Mouse (Mus musculus) neural tube, embryonic 14.5 days (tissue): ENCODE measurements at regions not wholly inside any gene's neighbourhood (a gene's known extent, or its start where the extent isn't known, plus 50 kb on each side); places are given as distances from the start of the nearest gene placed in this dataset.

ENCODE experiments used
- ATAC-seq: fragments of 200-750 bp; cut with Nextera tagmentation; 2 replicates; pipeline ENCODE4 v1.8.0; 2017; ENCODE audit warnings: low read depth, mild to moderate bottlenecking, moderate TSS enrichment, moderate library complexity
- H3K27ac ChIP-seq: fragments of 300-500 bp; sonication (generic); 2 replicates; pipeline ENCODE4 v1.5.1; 2014; ENCODE audit warnings: low read depth, mild to moderate bottlenecking, control low read depth, low read length, moderate library complexity, mixed read lengths
- H3K27me3 ChIP-seq: fragments of 300-500 bp; sonication (generic); 2 replicates; pipeline ENCODE4 v1.6.1; 2014; ENCODE audit warnings: low read length; ENCODE audit not compliant: control insufficient read depth, insufficient read depth
- H3K36me3 ChIP-seq: fragments of 300-500 bp; sonication (generic); 2 replicates; pipeline ENCODE4 v1.6.1; 2014; ENCODE audit warnings: low read length, mixed read lengths; ENCODE audit not compliant: control insufficient read depth, insufficient read depth
- H3K4me1 ChIP-seq: fragments of 300-500 bp; sonication (generic); 2 replicates; pipeline ENCODE4 v1.6.1; 2014; ENCODE audit warnings: low read length; ENCODE audit not compliant: control insufficient read depth, insufficient read depth
- H3K4me2 ChIP-seq: fragments of 300-500 bp; sonication (generic); 2 replicates; pipeline ENCODE4 v1.6.1; 2014; ENCODE audit warnings: mild to moderate bottlenecking, low read depth, low read length, control low read depth
- H3K4me3 ChIP-seq: fragments of 300-500 bp; sonication (generic); 2 replicates; pipeline ENCODE4 v1.5.1; 2014; ENCODE audit warnings: low read depth, low read length, control low read depth, mixed read lengths
- H3K9ac ChIP-seq: fragments of 300-500 bp; sonication (generic); replicated peaks from 2 replicates; pipeline ENCODE4 v1.6.1; 2014; ENCODE audit warnings: low read depth, mild to moderate bottlenecking, control low read depth, low read length, mixed read lengths
- H3K9me3 ChIP-seq: fragments of 300-500 bp; sonication (generic); 2 replicates; pipeline ENCODE4 v1.6.1; 2016; ENCODE audit warnings: low read length; ENCODE audit not compliant: control insufficient read depth
- WGBS: fragments of 180-500 bp; shearing (Covaris S2); extraction: QIAGEN DNeasy Blood & Tissue Kit; methylation state at CpG from one replicate; pipeline ENCODE4 v1.1.7; 2014; 5-methylcytosine and 5-hydroxymethylcytosine counted together

GRCm38 (mm10) chr3:16918374-16918773, 912.1 kb upstream of the Gm5150 start:
- H3K9ac ChIP-seq, result no peak overlapping the region
- peak overlapping the region; percentile 62 for H3K27ac ChIP-seq
- H3K9me3 ChIP-seq, result no peaks in the 10 kb centered on the region
- H3K4me1 ChIP-seq, result peaks cover 7% of the 10 kb centered on the region; the same call in 1 of the 2 replicates
- ATAC-seq, result peak; percentile 67
- H3K36me3 ChIP-seq, result no peaks in the 10 kb centered on the region
- 59% methylated on average over 2 of the region's 2 CpGs for WGBS
- no peak overlapping the region for H3K4me2 ChIP-seq
- no peak overlapping the region for H3K4me3 ChIP-seq
- no peaks in the 10 kb centered on the region for H3K27me3 ChIP-seq

- 74% methylated on average over 2 of the region's 2 CpGs for WGBS
Observed at GRCm38 (mm10) chr3:16916072-16916403, 909.8 kb upstream of the Gm5150 start.

GRCm38 (mm10) chr3:16915389-16916071, 909.3 kb upstream of the Gm5150 start:
- no peak for ATAC-seq
- Histone ChIP-seq H3K27ac (no peak overlapping the region), H3K9ac (no peak overlapping the region), H3K27me3 (no peaks in the 10 kb centered on the region), H3K4me3 (no peak overlapping the region), H3K9me3 (no peaks in the 10 kb centered on the region), H3K36me3 (no peaks in the 10 kb centered on the region), H3K4me2 (no peak overlapping the region), H3K4me1 (no peaks in the 10 kb centered on the region)
- WGBS, result 92% methylated on average over 2 of the region's 2 CpGs

More at GRCm38 (mm10) chr3:16916072-16916403, 909.8 kb upstream of the Gm5150 start:
- no peak overlapping the region for H3K4me2 ChIP-seq
- no peak overlapping the region for H3K27ac ChIP-seq
- no peaks in the 10 kb centered on the region for H3K9me3 ChIP-seq
- H3K9ac ChIP-seq, result no peak overlapping the region
- H3K4me1 ChIP-seq, result 0 out of 2 replicates have a peak, but pooled peaks cover under 1% of the 10 kb centered on the region
- no peak for ATAC-seq
- no peaks in the 10 kb centered on the region for H3K36me3 ChIP-seq
- no peak overlapping the region for H3K4me3 ChIP-seq
- H3K27me3 ChIP-seq, result no peaks in the 10 kb centered on the region

GRCm38 (mm10) chr3:16888132-16888531, 881.9 kb upstream of the Gm5150 start:
- H3K9ac ChIP-seq, result no peak overlapping the region
- 90% methylated on average over 1 of the region's 1 CpGs for WGBS
- H3K36me3 ChIP-seq, result no peaks in the 10 kb centered on the region
- H3K27ac ChIP-seq, result no peak overlapping the region
- no peak for ATAC-seq
- no peaks in the 10 kb centered on the region for H3K4me1 ChIP-seq
- H3K4me3 ChIP-seq, result no peak overlapping the region
- no peaks in the 10 kb centered on the region for H3K9me3 ChIP-seq
- no peak overlapping the region for H3K4me2 ChIP-seq
- H3K27me3 ChIP-seq, result no peaks in the 10 kb centered on the region

- WGBS, result 53% methylated on average over 2 of the region's 2 CpGs
- Histone ChIP-seq H3K27me3 (no peaks in the 10 kb centered on the region), H3K27ac (peak overlapping the region; percentile 57; the same call in 1 of the 2 replicates), H3K9ac (no peak overlapping the region), H3K4me1 (no peaks in the 10 kb centered on the region), H3K4me3 (no peak overlapping the region), H3K4me2 (no peak overlapping the region), H3K9me3 (no peaks in the 10 kb centered on the region), H3K36me3 (no peaks in the 10 kb centered on the region)
- ATAC-seq, result peak; percentile 49; the same call in 1 of the 2 replicates
Observed at GRCm38 (mm10) chr3:16872337-16873117, 866.3 kb upstream of the Gm5150 start.

GRCm38 (mm10) chr3:16860034-16860433, 853.8 kb upstream of the Gm5150 start:
- H3K4me2 ChIP-seq, result no peak overlapping the region
- 0 out of 2 replicates have a peak, but pooled peaks cover 3% of the 10 kb centered on the region for H3K4me1 ChIP-seq
- H3K27me3 ChIP-seq, result no peaks in the 10 kb centered on the region
- H3K9me3 ChIP-seq, result no peaks in the 10 kb centered on the region
- no peak overlapping the region for H3K27ac ChIP-seq
- no peak for ATAC-seq
- H3K4me3 ChIP-seq, result no peak overlapping the region
- H3K36me3 ChIP-seq, result no peaks in the 10 kb centered on the region
- no peak overlapping the region for H3K9ac ChIP-seq
- WGBS, result 41% methylated on average over 1 of the region's 1 CpGs

- H3K4me3 ChIP-seq, result no peak overlapping the region
- peaks cover 7% of the 10 kb centered on the region; the same call in 1 of the 2 replicates for H3K4me1 ChIP-seq
- H3K9ac ChIP-seq, result no peak overlapping the region
- no peaks in the 10 kb centered on the region for H3K36me3 ChIP-seq
- H3K9me3 ChIP-seq, result no peaks in the 10 kb centered on the region
- no peak for ATAC-seq
- WGBS, result 11% methylated on average over 2 of the region's 2 CpGs
- H3K4me2 ChIP-seq, result no peak overlapping the region
- no peaks in the 10 kb centered on the region for H3K27me3 ChIP-seq
- no peak overlapping the region for H3K27ac ChIP-seq
Observed at GRCm38 (mm10) chr3:16858931-16859330, 852.7 kb upstream of the Gm5150 start.

GRCm38 (mm10) chr3:16855251-16855650, 849.0 kb upstream of the Gm5150 start:
- 20% methylated on average over 2 of the region's 2 CpGs for WGBS
- Histone ChIP-seq H3K4me2 (0 out of 2 replicates have a peak overlapping the region, but pooled peaks have one; percentile 8), H3K4me1 (peaks cover 14% of the 10 kb centered on the region; the same call in 1 of the 2 replicates)

GRCm38 (mm10) chr3:16853992-16854391, 847.8 kb upstream of the Gm5150 start:
- 24% methylated on average over 5 of the region's 5 CpGs for WGBS
- Histone ChIP-seq H3K9me3 (no peaks in the 10 kb centered on the region), H3K4me2 (no peak overlapping the region; the same call in 1 of the 2 replicates), H3K4me1 (peaks cover 14% of the 10 kb centered on the region; the same call in 1 of the 2 replicates), H3K36me3 (no peaks in the 10 kb centered on the region), H3K4me3 (no peak overlapping the region), H3K27ac (peak overlapping the region; percentile 90), H3K9ac (peak overlapping the region; percentile 22; the same call in 1 of the 2 replicates), H3K27me3 (no peaks in the 10 kb centered on the region)
- ATAC-seq, result peak; percentile 88

More at GRCm38 (mm10) chr3:16855251-16855650, 849.0 kb upstream of the Gm5150 start:
- H3K9me3 ChIP-seq, result no peaks in the 10 kb centered on the region
- H3K27ac ChIP-seq, result peak overlapping the region; percentile 90
- 0 out of 2 replicates have a peak overlapping the region, but pooled peaks have one; percentile 34 for H3K9ac ChIP-seq
- H3K27me3 ChIP-seq, result no peaks in the 10 kb centered on the region
- ATAC-seq, result peak; percentile 29; the same call in 1 of the 2 replicates
- H3K36me3 ChIP-seq, result no peaks in the 10 kb centered on the region
- no peak overlapping the region for H3K4me3 ChIP-seq
